Mouse (Mus musculus) embryonic facial prominence, embryonic 11.5 days (tissue): ENCODE measurements around the gene Srbd1. TPM values are rescaled to one million over a fixed set of nuclear protein-coding genes. Genes with fewer than 3 reads are reported as not detected.

Experiments used
- ATAC-seq: fragments of 200-750 bp; cut with Nextera tagmentation; replicated peaks from 2 replicates; pipeline ENCODE4 v1.8.0; 2017; ENCODE audit warnings: low read depth; ENCODE audit not compliant: insufficient number of reproducible peaks, low FRiP score, low TSS enrichment
- DNase-seq: peaks from one replicate; pipeline ENCODE4 v3.0.0-alpha.2; 2015; ENCODE audit warnings: low spot score
- H3K27ac ChIP-seq: fragments of 300-500 bp; sonication (generic); replicated peaks from 2 replicates; pipeline ENCODE4 v1.5.1; 2014; ENCODE audit warnings: mild to moderate bottlenecking, low read depth, low read length, control low read depth
- H3K27me3 ChIP-seq: fragments of 300-500 bp; sonication (generic); 2 replicates; pipeline ENCODE4 v1.6.1; 2014; ENCODE audit warnings: mild to moderate bottlenecking, low read length, moderate library complexity, mixed read lengths; ENCODE audit not compliant: control insufficient read depth, insufficient read depth
- H3K36me3 ChIP-seq: fragments of 300-500 bp; sonication (generic); replicated peaks from 2 replicates; pipeline ENCODE4 v1.6.1; 2014; ENCODE audit warnings: low read depth, mild to moderate bottlenecking, low read length, moderate library complexity, mixed read lengths; ENCODE audit not compliant: control insufficient read depth, insufficient read depth
- H3K4me1 ChIP-seq: fragments of 300-500 bp; sonication (generic); 2 replicates; pipeline ENCODE4 v1.6.1; 2014; ENCODE audit warnings: low read length, mixed read lengths; ENCODE audit not compliant: control insufficient read depth, insufficient read depth
- H3K4me2 ChIP-seq: fragments of 300-500 bp; sonication (generic); 2 replicates; pipeline ENCODE4 v1.6.1; 2014; ENCODE audit warnings: low read depth, mild to moderate bottlenecking, control low read depth, low read length, moderate library complexity
- H3K4me3 ChIP-seq: fragments of 300-500 bp; sonication (generic); 2 replicates; pipeline ENCODE4 v1.5.1; 2014; ENCODE audit warnings: low read depth, low read length, control low read depth
- H3K9ac ChIP-seq: fragments of 300-500 bp; sonication (generic); replicated peaks from 2 replicates; pipeline ENCODE4 v1.6.1; 2014; ENCODE audit warnings: mild to moderate bottlenecking, control low read depth, low read length
- H3K9me3 ChIP-seq: fragments of 300-500 bp; sonication (generic); replicated peaks from 2 replicates; pipeline ENCODE4 v1.6.1; 2016; ENCODE audit warnings: mild to moderate bottlenecking, low read length, inconsistent platforms, mixed read lengths; ENCODE audit not compliant: control insufficient read depth
- WGBS: fragments of 180-500 bp; shearing (Covaris S2); extraction: QIAGEN DNeasy Blood & Tissue Kit; methylation state at CpG from one replicate; pipeline ENCODE4 v1.1.7; 2014; 5-methylcytosine and 5-hydroxymethylcytosine counted together
- polyA plus RNA-seq: library from polyadenylated mRNA; unstranded; fragments of >200 nt; fragmentation: Nextera tagmentation; extraction: Ambion mirVana; gene quantifications from 2 replicates; pipeline ENCODE4 v1.2.1, GENCODE M21; 2014

The Srbd1 gene
- polyA plus RNA-seq, 1 experiment from 2014 or later: 12.3 TPM

DNA sequence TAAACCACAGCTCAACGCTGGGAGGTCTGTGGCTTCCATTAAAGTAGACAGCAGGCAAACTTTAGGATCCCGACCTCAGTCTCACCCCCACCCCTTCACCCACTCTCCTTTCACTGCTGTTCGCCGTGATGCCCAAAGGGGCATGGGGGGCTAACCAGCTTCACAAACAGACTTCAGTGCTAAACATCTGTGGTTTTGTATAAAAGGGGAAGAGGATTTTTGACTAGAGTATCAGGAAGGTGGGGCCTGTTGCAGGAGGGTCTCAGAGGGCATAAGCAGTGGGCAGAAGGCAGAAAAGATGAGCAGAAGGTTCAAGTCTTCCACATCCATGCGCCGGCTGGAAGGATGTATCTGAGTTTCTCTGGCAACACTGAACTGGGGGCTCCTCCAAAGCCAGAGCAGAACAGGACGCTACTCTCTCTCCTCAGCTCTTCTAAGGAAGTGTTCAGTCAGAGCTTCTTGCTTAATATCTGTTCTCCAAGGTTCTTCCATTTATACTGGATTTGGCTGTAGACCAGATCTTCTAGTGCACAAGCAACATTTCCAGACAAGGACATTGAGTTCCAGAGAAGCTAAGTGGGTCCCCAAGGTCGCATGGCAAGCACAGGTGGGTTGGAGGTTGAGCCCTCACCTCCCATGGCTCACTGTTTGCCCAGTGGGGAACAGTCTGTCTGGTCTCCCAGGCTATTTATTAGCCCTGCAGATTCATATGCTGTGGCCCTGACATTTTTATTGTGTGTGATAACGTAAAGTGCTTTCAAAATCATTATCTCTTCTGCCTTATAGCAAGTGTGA, 25.4 kb upstream of the Srbd1 start:
- no peaks in the 10 kb centered on the region for H3K9me3 ChIP-seq
- H3K27me3 ChIP-seq: no peaks in the 10 kb centered on the region
- H3K36me3 ChIP-seq: no peaks in the 10 kb centered on the region
- WGBS: 70% methylated on average over 9 of the region's 9 CpGs
- H3K4me3 ChIP-seq: no peak overlapping the region
- peak overlapping the region; percentile 4; the same call in 1 of the 2 replicates for H3K4me2 ChIP-seq
- H3K27ac ChIP-seq: no peak overlapping the region
- DNase-seq: no peak
- no peak for ATAC-seq
- no peaks in the 10 kb centered on the region for H3K4me1 ChIP-seq
- H3K9ac ChIP-seq: no peak overlapping the region

DNA sequence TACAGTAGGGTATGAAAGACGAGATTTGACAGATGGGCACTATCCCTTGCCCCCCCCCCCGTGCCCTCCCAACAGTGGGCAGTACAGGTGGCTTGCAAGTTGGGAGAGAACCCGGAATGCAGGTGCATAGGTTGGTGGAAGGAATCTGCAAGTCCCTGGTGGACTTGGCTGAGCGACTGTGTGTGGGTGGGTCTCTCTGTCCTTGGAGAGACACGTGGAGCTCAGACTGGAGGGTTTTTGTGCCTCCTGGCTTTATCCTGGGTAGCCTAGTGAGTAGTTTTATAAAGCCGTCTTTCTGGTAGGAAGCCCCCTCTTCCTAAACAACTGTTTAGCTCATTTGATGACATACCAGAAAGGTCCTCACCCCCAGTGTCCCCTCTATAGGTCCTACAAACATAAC, 24.1 kb upstream of the Srbd1 start:
- no peak for ATAC-seq
- Histone ChIP-seq H3K4me1 (no peaks in the 10 kb centered on the region), H3K36me3 (no peaks in the 10 kb centered on the region), H3K27ac (no peak overlapping the region), H3K27me3 (no peaks in the 10 kb centered on the region), H3K4me3 (peak overlapping the region; percentile 73), H3K4me2 (peak overlapping the region; percentile 96), H3K9ac (peak overlapping the region; percentile 83), H3K9me3 (no peaks in the 10 kb centered on the region)
- 21% methylated on average over 6 of the region's 6 CpGs for WGBS
- no peak for DNase-seq

DNA sequence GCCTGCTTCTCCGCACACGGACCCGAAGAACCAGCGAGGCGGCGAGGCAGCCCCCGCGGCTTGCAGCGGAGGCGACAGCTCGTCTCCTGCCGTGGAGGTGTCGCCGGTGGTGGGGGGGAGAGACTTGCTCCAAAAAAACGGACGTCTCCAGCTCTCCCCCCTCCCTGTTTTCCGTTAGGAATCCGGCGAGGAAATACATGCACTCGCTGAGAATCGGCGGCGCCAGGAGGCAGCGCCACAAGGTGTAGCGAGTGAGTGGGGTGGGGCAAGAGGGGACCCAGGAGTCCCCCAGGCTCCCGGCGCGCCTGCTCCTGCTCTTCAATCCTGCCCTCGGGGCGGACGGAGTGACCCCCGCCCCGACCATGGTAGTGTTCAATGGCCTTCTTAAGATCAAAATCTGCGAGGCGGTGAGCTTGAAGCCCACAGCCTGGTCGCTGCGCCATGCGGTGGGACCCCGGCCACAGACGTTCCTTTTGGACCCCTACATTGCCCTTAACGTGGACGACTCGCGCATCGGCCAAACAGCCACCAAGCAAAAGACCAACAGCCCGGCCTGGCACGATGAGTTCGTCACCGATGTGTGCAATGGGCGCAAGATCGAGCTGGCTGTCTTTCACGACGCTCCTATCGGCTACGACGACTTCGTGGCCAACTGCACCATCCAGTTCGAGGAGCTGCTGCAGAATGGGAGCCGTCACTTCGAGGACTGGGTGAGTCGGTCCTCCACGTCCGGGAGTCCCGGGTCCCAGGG, 23.4 kb upstream of the Srbd1 start:
- no peak for ATAC-seq
- WGBS: under 1% methylated on average over 59 of the region's 64 CpGs
- Histone ChIP-seq H3K4me2 (peak overlapping the region; percentile 96), H3K4me3 (peak overlapping the region; percentile 73), H3K9me3 (no peaks in the 10 kb centered on the region), H3K27me3 (no peaks in the 10 kb centered on the region), H3K9ac (peak overlapping the region; percentile 83), H3K27ac (no peak overlapping the region), H3K4me1 (no peaks in the 10 kb centered on the region), H3K36me3 (no peaks in the 10 kb centered on the region)
- peak; percentile 55 for DNase-seq

DNA sequence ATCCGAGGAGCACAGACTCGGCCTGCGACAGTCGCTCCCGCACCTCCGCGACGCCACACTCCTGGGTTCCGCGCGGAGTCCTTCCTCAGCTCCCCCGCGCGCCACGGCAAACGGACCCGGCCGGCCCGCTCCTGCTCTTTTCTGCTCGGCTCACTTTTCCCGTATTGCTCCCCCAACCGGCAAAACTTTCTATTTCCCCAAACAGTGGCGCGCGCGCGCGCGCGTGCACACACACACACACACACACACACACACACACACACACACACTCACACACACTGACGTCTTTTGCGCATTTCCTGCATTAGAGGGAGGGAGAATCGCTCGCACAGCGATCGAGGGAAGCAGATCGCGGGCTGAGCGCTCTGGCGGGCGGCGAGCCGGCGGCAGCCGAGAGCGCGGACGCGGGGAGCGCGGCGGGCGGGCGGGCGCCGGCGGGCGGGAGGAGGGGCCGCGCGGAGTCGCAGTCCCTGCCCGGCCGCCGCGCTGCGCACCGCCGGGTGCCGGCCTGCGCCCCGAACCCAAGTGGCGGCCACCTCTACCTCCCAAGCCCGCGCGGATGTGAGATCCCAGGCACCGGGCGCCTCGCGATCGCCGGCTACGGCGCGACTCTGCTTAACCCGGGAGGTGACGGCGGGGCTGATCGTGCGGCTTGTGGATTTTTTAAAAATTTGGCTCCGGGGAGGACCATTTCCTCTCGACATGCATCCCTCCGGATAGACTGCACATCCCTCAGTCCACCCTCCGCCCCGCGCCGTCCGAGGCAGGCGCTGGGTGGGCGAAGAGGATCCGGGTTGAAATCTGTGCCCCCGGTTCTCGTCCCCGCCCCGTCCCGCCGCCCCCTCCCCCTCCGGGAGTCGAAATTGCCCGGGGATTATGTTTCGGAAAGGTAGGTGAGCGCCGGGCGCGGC, 22.6 kb upstream of the Srbd1 start, which contains the start of gene Prkce:
TSS of gene Prkce (plus strand) at position 466 of the 911 bp plus-strand sequence.
- H3K27me3 ChIP-seq: no peaks in the 10 kb centered on the region
- H3K4me2 ChIP-seq: peak within 1 kb of the TSS; percentile 96
- no peaks in the 10 kb centered on the region for H3K9me3 ChIP-seq
- H3K4me1 ChIP-seq: no peaks in the 10 kb centered on the region
- 0% methylated on average over 104 of the region's 115 CpGs for WGBS
- DNase-seq: peak; percentile 92
- peak within 1 kb of the TSS; percentile 89 for H3K27ac ChIP-seq
- H3K4me3 ChIP-seq: peak within 1 kb of the TSS; percentile 73
- peak within 1 kb of the TSS; percentile 83 for H3K9ac ChIP-seq
- no peaks in the 10 kb centered on the region for H3K36me3 ChIP-seq
- peak; percentile 65 for ATAC-seq

DNA sequence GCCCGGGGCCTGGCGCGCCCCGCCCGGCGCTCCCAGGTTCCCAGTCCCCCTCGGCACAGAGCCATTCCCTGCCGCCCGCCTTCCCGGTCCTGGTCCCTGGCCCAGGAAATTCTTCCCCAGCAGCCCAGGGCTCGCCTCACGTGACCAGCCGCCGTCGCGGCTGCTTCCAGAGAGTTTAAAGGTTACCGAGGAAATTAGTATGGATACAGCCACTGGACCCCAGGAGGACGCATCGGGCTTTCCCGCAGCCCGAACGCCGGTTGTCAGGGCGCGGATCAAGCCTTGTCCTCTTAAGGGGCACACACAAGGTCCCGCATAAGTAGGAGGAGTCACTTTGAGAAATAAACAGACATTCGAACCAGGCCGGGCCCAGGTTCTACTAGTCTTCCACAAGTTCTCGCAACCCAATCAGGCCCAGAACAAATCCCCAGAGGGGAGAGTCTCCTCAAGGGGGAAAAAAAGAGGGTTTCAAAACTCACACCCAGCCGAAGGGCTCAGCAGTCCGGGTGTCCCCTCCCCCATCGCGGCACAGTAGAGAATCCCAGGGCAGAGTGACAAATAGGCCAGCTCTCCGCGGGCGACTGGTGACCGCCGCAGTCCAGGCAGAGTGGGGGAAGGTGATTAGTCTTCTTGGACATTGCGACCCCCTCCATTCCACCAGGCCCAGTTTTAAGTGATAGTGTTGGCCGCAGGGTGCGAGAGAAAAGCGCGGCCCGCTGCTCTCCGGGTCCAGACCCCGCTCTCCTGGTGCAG, 21.8 kb upstream of the Srbd1 start:
- Histone ChIP-seq H3K4me1 (no peaks in the 10 kb centered on the region), H3K4me2 (peak overlapping the region; percentile 96), H3K27ac (peak overlapping the region; percentile 89), H3K27me3 (no peaks in the 10 kb centered on the region), H3K9ac (peak overlapping the region; percentile 83), H3K36me3 (no peaks in the 10 kb centered on the region), H3K4me3 (peak overlapping the region; percentile 73), H3K9me3 (no peaks in the 10 kb centered on the region)
- ATAC-seq (peak; percentile 37; the same call in 1 of the 2 replicates), DNase-seq (peak; percentile 72)
- WGBS: under 1% methylated on average over 46 of the region's 46 CpGs

DNA sequence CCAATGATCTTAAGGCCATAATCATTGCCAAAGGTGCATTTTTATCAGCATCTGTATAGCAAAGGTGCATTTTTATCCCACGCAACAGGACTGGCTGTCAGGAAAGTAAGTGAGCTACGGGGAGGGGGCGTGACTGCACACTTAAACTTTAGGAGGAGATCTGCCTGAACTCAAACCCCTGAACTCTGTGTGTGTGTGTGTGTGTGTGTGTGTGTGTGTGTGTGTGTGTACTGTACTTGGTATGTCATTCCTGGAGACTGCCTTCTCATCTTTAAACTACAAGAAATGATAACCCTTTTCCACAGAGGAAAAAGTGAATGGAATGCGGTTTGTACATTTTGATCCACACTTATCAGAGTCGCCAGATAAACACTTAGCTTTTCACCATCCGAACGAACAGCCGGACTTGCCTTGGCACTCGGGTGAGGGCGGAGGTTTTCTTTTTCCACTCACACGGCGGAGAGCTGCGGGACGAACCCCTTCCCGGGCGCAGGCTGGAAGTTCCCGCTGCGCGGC, 21.1 kb upstream of the Srbd1 start:
- ATAC-seq (no peak), DNase-seq (peak; percentile 40)
- 1% methylated on average over 19 of the region's 19 CpGs for WGBS
- H3K4me2 ChIP-seq: peak overlapping the region; percentile 96
- H3K4me3 ChIP-seq: peak overlapping the region; percentile 73
- no peaks in the 10 kb centered on the region for H3K9me3 ChIP-seq
- no peaks in the 10 kb centered on the region for H3K27me3 ChIP-seq
- no peaks in the 10 kb centered on the region for H3K36me3 ChIP-seq
- H3K9ac ChIP-seq: peak overlapping the region; percentile 83
- H3K27ac ChIP-seq: peak overlapping the region; percentile 89
- H3K4me1 ChIP-seq: no peaks in the 10 kb centered on the region

DNA sequence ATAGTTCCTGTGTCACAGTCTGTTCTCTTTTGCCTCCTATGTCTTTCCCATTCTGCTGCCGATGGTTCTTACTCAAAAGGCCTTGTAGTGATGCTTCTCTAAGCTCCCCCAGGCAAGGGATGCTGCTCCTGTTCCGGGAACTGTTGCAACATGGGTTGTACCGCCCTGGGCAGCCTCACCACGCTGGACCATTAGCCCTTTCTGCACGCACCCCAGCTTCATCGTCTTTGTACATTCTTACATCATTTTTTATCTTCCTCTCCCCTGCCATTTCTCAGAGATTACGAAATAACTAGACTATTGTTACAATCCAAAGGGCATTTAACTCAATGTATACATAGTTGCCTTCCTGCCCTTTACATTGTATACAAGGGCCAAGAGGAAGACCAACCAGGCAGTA, 19.4 kb upstream of the Srbd1 start:
- WGBS: 78% methylated on average over 7 of the region's 7 CpGs
- Histone ChIP-seq H3K4me1 (no peaks in the 10 kb centered on the region), H3K9me3 (no peaks in the 10 kb centered on the region), H3K27me3 (no peaks in the 10 kb centered on the region), H3K4me3 (no peak overlapping the region), H3K36me3 (no peaks in the 10 kb centered on the region), H3K9ac (no peak overlapping the region), H3K4me2 (no peak overlapping the region), H3K27ac (no peak overlapping the region)
- no peak for ATAC-seq
- no peak for DNase-seq
